Mouse (Mus musculus) embryonic facial prominence, embryonic 11.5 days (tissue): ENCODE data around the gene Sco1. TPM values are rescaled to one million over a fixed set of nuclear protein-coding genes. Genes with fewer than 3 reads are reported as not detected.

Experiments
- ATAC-seq: fragments of 200-750 bp; cut with Nextera tagmentation; replicated peaks from 2 replicates; pipeline ENCODE4 v1.8.0; 2017; ENCODE audit warnings: low read depth; ENCODE audit not compliant: insufficient number of reproducible peaks, low FRiP score, low TSS enrichment
- DNase-seq: peaks from one replicate; pipeline ENCODE4 v3.0.0-alpha.2; 2015; ENCODE audit warnings: low spot score
- H3K27ac ChIP-seq: fragments of 300-500 bp; sonication (generic); replicated peaks from 2 replicates; pipeline ENCODE4 v1.5.1; 2014; ENCODE audit warnings: mild to moderate bottlenecking, low read depth, low read length, control low read depth
- H3K27me3 ChIP-seq: fragments of 300-500 bp; sonication (generic); 2 replicates; pipeline ENCODE4 v1.6.1; 2014; ENCODE audit warnings: mild to moderate bottlenecking, low read length, moderate library complexity, mixed read lengths; ENCODE audit not compliant: control insufficient read depth, insufficient read depth
- H3K36me3 ChIP-seq: fragments of 300-500 bp; sonication (generic); replicated peaks from 2 replicates; pipeline ENCODE4 v1.6.1; 2014; ENCODE audit warnings: low read depth, mild to moderate bottlenecking, low read length, moderate library complexity, mixed read lengths; ENCODE audit not compliant: control insufficient read depth, insufficient read depth
- H3K4me1 ChIP-seq: fragments of 300-500 bp; sonication (generic); 2 replicates; pipeline ENCODE4 v1.6.1; 2014; ENCODE audit warnings: low read length, mixed read lengths; ENCODE audit not compliant: control insufficient read depth, insufficient read depth
- H3K4me2 ChIP-seq: fragments of 300-500 bp; sonication (generic); 2 replicates; pipeline ENCODE4 v1.6.1; 2014; ENCODE audit warnings: low read depth, mild to moderate bottlenecking, control low read depth, low read length, moderate library complexity
- H3K4me3 ChIP-seq: fragments of 300-500 bp; sonication (generic); 2 replicates; pipeline ENCODE4 v1.5.1; 2014; ENCODE audit warnings: low read depth, low read length, control low read depth
- H3K9ac ChIP-seq: fragments of 300-500 bp; sonication (generic); replicated peaks from 2 replicates; pipeline ENCODE4 v1.6.1; 2014; ENCODE audit warnings: mild to moderate bottlenecking, control low read depth, low read length
- H3K9me3 ChIP-seq: fragments of 300-500 bp; sonication (generic); replicated peaks from 2 replicates; pipeline ENCODE4 v1.6.1; 2016; ENCODE audit warnings: mild to moderate bottlenecking, low read length, inconsistent platforms, mixed read lengths; ENCODE audit not compliant: control insufficient read depth
- WGBS: fragments of 180-500 bp; shearing (Covaris S2); extraction: QIAGEN DNeasy Blood & Tissue Kit; methylation state at CpG from one replicate; pipeline ENCODE4 v1.1.7; 2014; 5-methylcytosine and 5-hydroxymethylcytosine counted together
- polyA plus RNA-seq: library from polyadenylated mRNA; unstranded; fragments of >200 nt; fragmentation: Nextera tagmentation; extraction: Ambion mirVana; gene quantifications from 2 replicates; pipeline ENCODE4 v1.2.1, GENCODE M21; 2014

Gene Sco1
- polyA plus RNA-seq, 1 experiment from 2014 or later = 20.6 TPM

DNA sequence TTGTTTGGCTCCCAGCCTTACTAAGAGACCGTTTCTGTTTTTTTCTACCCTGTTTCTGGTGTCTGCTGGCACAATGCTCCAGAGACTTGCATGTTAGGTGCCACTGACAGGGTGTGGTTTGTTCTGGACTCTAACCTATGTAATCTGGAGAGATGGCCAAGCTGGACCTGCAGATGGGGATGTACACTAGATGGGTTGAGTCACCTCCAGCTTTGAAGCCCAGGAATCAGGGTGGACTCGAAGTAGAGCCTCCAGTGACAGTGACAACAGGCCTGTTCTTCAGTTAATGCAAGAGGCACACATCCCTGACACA is 20.9 kb upstream of the Sco1 start:
- 70% methylated on average over 2 of the region's 2 CpGs for WGBS

DNA sequence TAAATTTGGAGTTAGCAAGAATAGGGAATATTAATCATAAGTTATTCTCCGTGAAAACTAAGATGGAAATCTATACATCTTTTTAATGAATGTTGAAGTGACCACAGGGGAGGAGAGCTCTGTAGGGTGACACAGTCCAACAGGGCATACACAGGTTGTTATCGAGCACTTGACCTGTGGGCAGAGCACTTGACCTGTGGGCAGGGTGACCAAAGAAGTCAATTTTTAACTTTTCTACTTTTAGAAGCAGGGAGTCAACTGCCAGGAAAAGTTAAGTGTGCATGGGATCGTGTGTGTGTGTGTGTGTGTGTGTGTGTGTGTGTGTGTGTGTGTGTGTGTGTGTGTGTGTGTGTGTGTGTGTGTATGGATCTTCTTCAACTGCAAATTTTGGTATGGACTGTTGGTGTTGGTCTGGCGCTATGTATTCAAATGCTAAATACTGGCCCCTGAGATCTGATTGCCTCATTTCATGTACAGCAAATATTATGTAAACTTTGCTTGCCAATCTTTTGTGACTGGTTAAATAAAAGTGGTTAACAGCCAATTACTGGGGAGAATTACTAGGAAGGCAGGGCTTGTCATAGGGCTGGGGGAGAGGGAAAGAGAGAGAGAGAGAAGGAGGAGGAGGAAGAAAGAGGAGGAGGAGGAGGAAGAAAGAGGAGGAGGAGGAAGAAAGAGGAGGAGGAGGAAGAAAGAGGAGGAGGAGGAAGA is 17.5 kb upstream of the Sco1 start:
- Histone ChIP-seq H3K27ac (no peak overlapping the region), H3K4me2 (no peak overlapping the region), H3K36me3 (peaks cover 5% of the 10 kb centered on the region; the same call in 1 of the 2 replicates), H3K9ac (no peak overlapping the region), H3K27me3 (no peaks in the 10 kb centered on the region), H3K4me1 (no peaks in the 10 kb centered on the region), H3K4me3 (no peak overlapping the region), H3K9me3 (no peaks in the 10 kb centered on the region)
- WGBS = 77% methylated on average over 4 of the region's 4 CpGs
- no peak for ATAC-seq
- DNase-seq = no peak

More for the DNA sequence above, 20.9 kb upstream of the Sco1 start:
- Histone ChIP-seq H3K27me3 (no peaks in the 10 kb centered on the region), H3K4me3 (no peak overlapping the region), H3K4me2 (no peak overlapping the region), H3K27ac (no peak overlapping the region), H3K4me1 (no peaks in the 10 kb centered on the region), H3K9ac (no peak overlapping the region), H3K9me3 (no peaks in the 10 kb centered on the region), H3K36me3 (no peaks in the 10 kb centered on the region)
- DNase-seq = no peak
- no peak for ATAC-seq

DNA sequence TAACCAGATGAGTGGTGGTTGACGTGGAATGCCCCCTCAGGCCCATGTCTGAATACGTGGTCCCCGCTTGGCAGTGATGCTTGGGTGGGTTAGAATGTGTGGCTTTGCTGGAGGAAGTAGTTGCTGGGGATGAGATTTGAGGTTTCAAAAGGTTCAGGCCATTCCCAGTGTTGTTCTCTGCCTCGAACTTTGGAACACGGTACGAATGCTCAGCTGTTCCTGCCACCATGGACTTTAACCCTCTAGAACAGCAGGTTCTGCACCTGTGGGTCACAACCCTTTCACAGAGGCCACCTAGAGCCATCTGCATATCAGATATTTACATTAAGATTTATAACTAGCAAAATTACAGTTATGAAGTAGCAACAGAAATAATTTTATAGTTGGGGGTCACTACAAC is 16.2 kb upstream of the Sco1 start:
- Histone ChIP-seq H3K4me1 (no peaks in the 10 kb centered on the region), H3K27ac (no peak overlapping the region), H3K4me2 (no peak overlapping the region), H3K4me3 (no peak overlapping the region), H3K9me3 (no peaks in the 10 kb centered on the region), H3K36me3 (peaks cover 8% of the 10 kb centered on the region), H3K9ac (no peak overlapping the region), H3K27me3 (no peaks in the 10 kb centered on the region)
- DNase-seq = no peak
- ATAC-seq = no peak
- WGBS = 76% methylated on average over 6 of the region's 6 CpGs

DNA sequence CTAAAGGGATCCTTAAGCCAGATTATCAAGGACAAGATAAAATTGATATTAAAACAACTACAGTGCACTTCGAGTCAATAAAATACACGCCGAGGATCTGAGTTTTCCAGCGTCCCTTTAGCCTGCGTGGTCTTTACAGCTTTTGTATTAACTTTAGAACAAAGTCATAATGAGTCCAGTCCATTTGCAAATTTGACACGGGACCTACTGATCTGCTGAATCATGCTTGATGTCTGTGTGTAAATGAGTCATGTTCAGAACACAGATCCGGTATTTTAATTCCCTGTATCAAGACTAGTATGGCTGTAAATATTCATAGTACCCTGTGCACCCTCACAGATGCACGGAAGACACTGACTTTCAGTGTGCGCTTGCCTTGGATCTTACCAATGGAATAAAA is 15.6 kb upstream of the Sco1 start:
- H3K27me3 ChIP-seq = no peaks in the 10 kb centered on the region
- H3K27ac ChIP-seq = no peak overlapping the region
- ATAC-seq = no peak
- no peak for DNase-seq
- no peak overlapping the region for H3K4me2 ChIP-seq
- 96% methylated on average over 9 of the region's 9 CpGs for WGBS
- H3K4me1 ChIP-seq = no peaks in the 10 kb centered on the region
- H3K9me3 ChIP-seq = no peaks in the 10 kb centered on the region
- peaks cover 8% of the 10 kb centered on the region for H3K36me3 ChIP-seq
- H3K4me3 ChIP-seq = no peak overlapping the region
- no peak overlapping the region for H3K9ac ChIP-seq

DNA sequence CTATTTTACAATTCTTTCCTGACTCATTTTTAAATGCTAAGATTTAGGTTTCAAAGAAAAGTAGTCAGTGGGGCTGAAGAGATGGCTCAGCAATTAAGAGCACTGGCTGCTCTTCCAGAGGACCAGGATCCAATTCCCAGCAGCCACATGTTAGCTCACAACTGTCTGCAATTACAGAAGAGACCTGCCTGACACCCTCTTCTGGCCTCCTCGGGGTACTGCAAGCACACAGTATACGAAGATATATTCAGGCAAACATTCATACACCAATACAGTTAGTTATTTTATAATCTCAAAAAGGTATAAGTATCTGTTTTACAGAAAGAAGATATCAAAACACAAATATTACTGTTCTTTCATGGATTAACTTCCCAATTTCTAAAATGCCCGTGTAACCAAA is 12.7 kb upstream of the Sco1 start:
- Histone ChIP-seq H3K9me3 (no peaks in the 10 kb centered on the region), H3K36me3 (peaks cover 8% of the 10 kb centered on the region), H3K27me3 (no peaks in the 10 kb centered on the region), H3K4me2 (no peak overlapping the region), H3K4me3 (no peak overlapping the region), H3K9ac (no peak overlapping the region), H3K4me1 (no peaks in the 10 kb centered on the region), H3K27ac (no peak overlapping the region)
- no peak for DNase-seq
- ATAC-seq = no peak
- WGBS = 89% methylated on average over 3 of the region's 3 CpGs

DNA sequence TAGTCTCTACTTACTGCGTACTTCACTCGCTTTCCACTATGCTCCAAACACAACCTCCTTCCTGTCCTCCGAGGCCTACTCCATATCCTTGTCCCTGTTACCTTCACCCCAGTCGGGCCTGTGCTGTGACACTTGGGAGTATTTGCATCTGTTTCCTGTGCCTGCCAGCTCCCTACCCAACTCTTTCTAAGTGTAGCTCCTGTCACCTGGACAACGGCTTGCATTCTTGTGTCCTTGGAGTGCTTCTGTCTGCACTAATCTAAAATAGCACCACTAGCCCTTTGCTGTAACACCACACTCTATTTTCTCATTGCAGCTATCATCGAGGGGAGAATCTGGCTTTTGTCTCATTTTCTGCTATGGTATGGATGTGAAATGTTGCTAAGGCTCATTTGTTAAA is 12.0 kb upstream of the Sco1 start:
- no peak overlapping the region for H3K27ac ChIP-seq
- no peaks in the 10 kb centered on the region for H3K4me1 ChIP-seq
- H3K27me3 ChIP-seq = no peaks in the 10 kb centered on the region
- H3K4me2 ChIP-seq = no peak overlapping the region
- DNase-seq = no peak
- ATAC-seq = no peak
- peaks cover 8% of the 10 kb centered on the region for H3K36me3 ChIP-seq
- H3K9ac ChIP-seq = no peak overlapping the region
- H3K9me3 ChIP-seq = no peaks in the 10 kb centered on the region
- no peak overlapping the region for H3K4me3 ChIP-seq
- 94% methylated on average over 6 of the region's 6 CpGs for WGBS

DNA sequence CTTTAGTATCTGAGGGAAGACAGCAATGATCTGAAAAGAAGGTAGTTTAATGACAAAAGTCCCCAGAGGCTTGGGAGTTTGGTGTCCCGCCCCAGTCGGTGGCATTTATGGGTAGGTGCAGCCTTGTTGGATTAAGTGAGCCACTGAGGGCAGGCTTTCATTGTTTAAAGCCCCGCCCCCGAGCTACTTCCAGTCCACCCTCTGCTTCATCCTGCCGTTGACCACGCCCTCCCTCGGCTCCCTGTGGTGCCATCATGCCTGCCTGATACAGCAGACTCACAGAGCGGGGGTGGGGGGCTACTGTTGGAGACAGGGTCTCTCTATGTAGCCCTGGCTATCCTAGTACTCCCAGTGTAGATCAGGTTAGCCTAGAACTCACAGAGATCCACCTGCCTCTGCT is 9.5 kb upstream of the Sco1 start:
- peaks cover 8% of the 10 kb centered on the region for H3K36me3 ChIP-seq
- no peak for DNase-seq

DNA sequence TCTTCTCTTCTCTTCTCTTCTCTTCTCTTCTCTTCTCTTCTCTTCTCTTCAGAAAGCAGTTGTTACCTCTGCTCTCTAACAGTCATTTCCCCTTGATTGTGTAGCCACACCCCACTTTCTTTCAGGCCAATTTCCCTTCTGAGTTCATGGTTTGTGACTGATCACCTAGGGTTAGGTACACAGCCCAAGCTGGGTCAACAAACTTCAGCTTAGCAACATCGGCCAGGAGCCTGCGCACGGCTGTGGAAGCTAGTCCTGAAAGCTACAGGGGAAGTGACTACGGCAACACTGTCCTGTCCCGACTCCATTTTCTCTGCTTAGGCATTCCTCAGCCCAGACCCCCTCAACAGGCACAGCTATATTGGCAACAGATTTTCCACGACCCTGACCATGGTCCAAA is 7.5 kb upstream of the Sco1 start:
- 69% methylated on average over 6 of the region's 6 CpGs for WGBS
- Histone ChIP-seq H3K4me3 (no peak overlapping the region), H3K9me3 (no peaks in the 10 kb centered on the region), H3K4me2 (no peak overlapping the region), H3K27me3 (no peaks in the 10 kb centered on the region), H3K9ac (no peak overlapping the region), H3K27ac (no peak overlapping the region), H3K36me3 (peaks cover 3% of the 10 kb centered on the region), H3K4me1 (no peaks in the 10 kb centered on the region)
- ATAC-seq (no peak), DNase-seq (no peak)

More for the DNA sequence above, 9.5 kb upstream of the Sco1 start:
- H3K9ac ChIP-seq = no peak overlapping the region
- 47% methylated on average over 8 of the region's 8 CpGs for WGBS
- no peak overlapping the region for H3K27ac ChIP-seq
- no peak overlapping the region for H3K4me3 ChIP-seq
- H3K4me1 ChIP-seq = no peaks in the 10 kb centered on the region
- H3K27me3 ChIP-seq = no peaks in the 10 kb centered on the region
- H3K9me3 ChIP-seq = no peaks in the 10 kb centered on the region
- no peak overlapping the region for H3K4me2 ChIP-seq
- ATAC-seq = no peak
